Mouse (Mus musculus): Measurements from ENCODE around the gene Rilpl1. TPM values are rescaled to one million over a fixed set of nuclear protein-coding genes. Genes with fewer than 3 reads are reported as not detected.
A peak's percentile ranks its signal among the peaks of the same experiment; 100 is the strongest.

Gene Rilpl1
- total RNA-seq, 1 experiment: 10.1 TPM

DNA sequence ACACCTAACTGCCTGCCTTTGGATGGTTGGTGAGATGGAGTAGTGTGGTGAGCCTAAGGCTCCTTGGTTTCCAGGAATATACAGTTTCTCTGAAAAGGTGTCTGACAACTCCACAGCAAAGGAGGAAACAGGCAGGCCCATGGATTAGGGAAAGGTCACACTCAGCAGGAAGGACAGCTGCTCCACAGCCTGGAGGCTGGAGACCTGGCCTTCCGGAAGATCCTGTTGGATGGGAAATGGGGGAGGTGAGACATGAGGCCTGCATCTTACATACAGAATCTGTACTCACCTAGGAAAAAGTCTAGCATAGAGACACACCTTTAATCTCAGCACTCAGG is 77.1 kb downstream of the Rilpl1 start:
- in situ Hi-C loops (cut with MboI; ENCODE audit: low sequenced_read_pairs in 2 of 2, unreplicated experiment in 2 of 2): no loop called here
- Histone ChIP-seq H3K27ac (ENCODE audit: insufficient read depth, low read depth, low read length, poor library complexity, severe bottlenecking) (peak overlapping the region; percentile 48), H3K4me1 (ENCODE audit: control insufficient read depth in 2 of 2, insufficient read depth in 2 of 2, low read length in 2 of 2, poor library complexity in 1 of 2) (peaks cover 2 to 14% of the 10 kb centered on the region in 2 experiments; a peak in 2 of 4 replicates), H3K9me3 (ENCODE audit: control insufficient read depth, insufficient read depth, low read depth, low read length) (no peaks in the 10 kb centered on the region), H3K4me3 (ENCODE audit: insufficient read depth in 1 of 2, low read depth in 1 of 2, low read length in 2 of 2, poor library complexity in 1 of 2, severe bottlenecking in 1 of 2) (no peak overlapping the region), H3K9ac (ENCODE audit: insufficient read depth, low read depth, low read length, poor library complexity, severe bottlenecking) (no peak overlapping the region), H3K36me3 (ENCODE audit: control insufficient read depth, insufficient read depth, low read length, poor library complexity, severe bottlenecking) (peaks cover 70% of the 10 kb centered on the region)
- TF ChIP-seq ZC3H11A (IDR thresholded peaks at IDR 0.05; ENCODE audit: borderline replicate concordance, low read depth, low read length): no peak
- TF ChIP-seq MAFK (IDR thresholded peaks at IDR 0.05; ENCODE audit: insufficient read depth, low read depth, low read length): no peak
- TF ChIP-seq HCFC1 (IDR thresholded peaks at IDR 0.05; ENCODE audit: borderline replicate concordance, insufficient read depth, low read length): no peak
- TF ChIP-seq CHD2 (IDR thresholded peaks at IDR 0.05; ENCODE audit: low read depth, low read length): no peak
- TF ChIP-seq ZNF384 (IDR thresholded peaks at IDR 0.05; ENCODE audit: low read depth, low read length): no peak
- no peak for DNase-seq (ENCODE audit: low read depth, low spot score)

DNA sequence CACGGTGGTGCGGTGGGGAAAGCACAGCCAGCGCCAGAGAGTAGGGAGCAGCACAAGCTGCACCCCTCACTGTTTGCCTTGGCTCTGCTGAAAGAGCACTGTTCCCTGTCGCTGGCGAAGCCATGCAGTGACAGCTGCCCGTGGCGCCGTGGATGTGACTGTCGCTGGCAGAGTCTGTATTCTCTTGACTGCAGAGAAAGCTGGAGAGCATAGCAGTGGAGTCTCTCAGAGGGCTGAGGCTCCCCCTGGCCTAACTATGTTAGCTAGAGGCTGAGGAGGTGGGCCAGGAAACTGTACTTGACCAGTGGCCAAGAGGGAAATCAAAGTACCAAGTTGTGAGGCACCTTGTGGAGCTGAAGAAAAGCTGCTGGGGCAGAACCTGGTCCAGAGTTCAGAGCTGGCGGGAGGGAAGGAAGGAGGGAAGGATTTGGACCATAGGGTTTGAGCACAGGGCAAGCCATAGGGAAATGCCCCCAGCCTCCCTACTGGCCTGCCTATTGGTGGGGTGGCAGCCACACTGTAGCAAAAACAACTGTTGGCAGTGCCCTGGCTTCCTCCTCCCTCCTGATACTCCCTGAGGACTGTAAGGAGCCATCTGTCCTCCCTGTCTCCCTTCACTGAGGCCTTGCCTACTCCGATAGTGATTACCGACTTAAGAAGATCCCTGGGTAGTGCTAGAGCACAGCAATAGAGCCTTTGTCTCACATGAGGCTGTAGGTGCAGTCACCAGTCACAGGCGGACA is 77.7 kb downstream of the Rilpl1 start:
- Histone ChIP-seq H3K27ac (ENCODE audit: insufficient read depth, low read depth, low read length, poor library complexity, severe bottlenecking) (peak overlapping the region; percentile 48), H3K9ac (ENCODE audit: insufficient read depth, low read depth, low read length, poor library complexity, severe bottlenecking) (0 out of 2 replicates have a peak overlapping the region, but pooled peaks have one; percentile 2), H3K9me3 (ENCODE audit: control insufficient read depth, insufficient read depth, low read depth, low read length) (no peaks in the 10 kb centered on the region), H3K4me3 (ENCODE audit: insufficient read depth in 1 of 2, low read depth in 1 of 2, low read length in 2 of 2, poor library complexity in 1 of 2, severe bottlenecking in 1 of 2) (peak overlapping the region in 1 of 2 experiments; percentile 10; a peak in 1 of 4 replicates), H3K4me1 (ENCODE audit: control insufficient read depth in 2 of 2, insufficient read depth in 2 of 2, low read length in 2 of 2, poor library complexity in 1 of 2) (peaks cover 2 to 15% of the 10 kb centered on the region in 2 experiments; a peak in 2 of 4 replicates), H3K36me3 (ENCODE audit: control insufficient read depth, insufficient read depth, low read length, poor library complexity, severe bottlenecking) (peaks cover 69% of the 10 kb centered on the region)
- in situ Hi-C loops (cut with MboI; ENCODE audit: low sequenced_read_pairs in 2 of 2, unreplicated experiment in 2 of 2): no loop called here
- no peak for DNase-seq (ENCODE audit: low read depth, low spot score)
- no peak for TF ChIP-seq MAFK (IDR thresholded peaks at IDR 0.05; ENCODE audit: insufficient read depth, low read depth, low read length)

GRCm38 (mm10) chr5:124452494-124453228 is 78.5 kb downstream of the Rilpl1 start:
- H3K27ac ChIP-seq (ENCODE audit: insufficient read depth, low read depth, low read length, poor library complexity, severe bottlenecking): no peak overlapping the region
- H3K9ac ChIP-seq (ENCODE audit: insufficient read depth, low read depth, low read length, poor library complexity, severe bottlenecking): no peak overlapping the region
- TF ChIP-seq MAFK (IDR thresholded peaks at IDR 0.05; ENCODE audit: insufficient read depth, low read depth, low read length): no peak
- DNase-seq (ENCODE audit: low read depth, low spot score): no peak
- in situ Hi-C loops (cut with MboI; ENCODE audit: low sequenced_read_pairs in 2 of 2, unreplicated experiment in 2 of 2): no loop called here
- H3K9me3 ChIP-seq (ENCODE audit: control insufficient read depth, insufficient read depth, low read depth, low read length): no peaks in the 10 kb centered on the region
- no peak overlapping the region for H3K4me3 ChIP-seq (ENCODE audit: insufficient read depth in 1 of 2, low read depth in 1 of 2, low read length in 2 of 2, poor library complexity in 1 of 2, severe bottlenecking in 1 of 2)
- peaks cover 2 to 19% of the 10 kb centered on the region in 2 experiments; a peak in 2 of 4 replicates for H3K4me1 ChIP-seq (ENCODE audit: control insufficient read depth in 2 of 2, insufficient read depth in 2 of 2, low read length in 2 of 2, poor library complexity in 1 of 2)
- peaks cover 69% of the 10 kb centered on the region for H3K36me3 ChIP-seq (ENCODE audit: control insufficient read depth, insufficient read depth, low read length, poor library complexity, severe bottlenecking)

- no peaks in the 10 kb centered on the region for H3K9me3 ChIP-seq (ENCODE audit: control insufficient read depth, insufficient read depth, low read depth, low read length)
- H3K27ac ChIP-seq (ENCODE audit: insufficient read depth, low read depth, low read length, poor library complexity, severe bottlenecking): no peak overlapping the region
- in situ Hi-C loops (cut with MboI; ENCODE audit: low sequenced_read_pairs in 2 of 2, unreplicated experiment in 2 of 2): no loop called here
- no peak overlapping the region for H3K4me3 ChIP-seq (ENCODE audit: insufficient read depth in 1 of 2, low read depth in 1 of 2, low read length in 2 of 2, poor library complexity in 1 of 2, severe bottlenecking in 1 of 2)
- H3K4me1 ChIP-seq (ENCODE audit: control insufficient read depth in 2 of 2, insufficient read depth in 2 of 2, low read length in 2 of 2, poor library complexity in 1 of 2): peaks cover 6 to 24% of the 10 kb centered on the region in 2 experiments; a peak in 2 of 4 replicates
- DNase-seq (ENCODE audit: low read depth, low spot score): no peak
- TF ChIP-seq ZNF384 (IDR thresholded peaks at IDR 0.05; ENCODE audit: low read depth, low read length) (no peak), MAFK (IDR thresholded peaks at IDR 0.05; ENCODE audit: insufficient read depth, low read depth, low read length) (no peak), CHD2 (IDR thresholded peaks at IDR 0.05; ENCODE audit: low read depth, low read length) (no peak), ZC3H11A (IDR thresholded peaks at IDR 0.05; ENCODE audit: borderline replicate concordance, low read depth, low read length) (no peak), HCFC1 (IDR thresholded peaks at IDR 0.05; ENCODE audit: borderline replicate concordance, insufficient read depth, low read length) (no peak)
- peaks cover 65% of the 10 kb centered on the region for H3K36me3 ChIP-seq (ENCODE audit: control insufficient read depth, insufficient read depth, low read length, poor library complexity, severe bottlenecking)
- H3K9ac ChIP-seq (ENCODE audit: insufficient read depth, low read depth, low read length, poor library complexity, severe bottlenecking): no peak overlapping the region; the same call in 1 of the 2 replicates
Observed at GRCm38 (mm10) chr5:124450641-124451340, 80.4 kb downstream of the Rilpl1 start.
